Mouse (Mus musculus): ENCODE measurements around the gene Tmem205.

- no peak for TF ChIP-seq CTCF (IDR thresholded peaks at IDR 0.05; ENCODE audit: insufficient read depth, low read depth, low read length)
- TF ChIP-seq POLR2A (IDR thresholded peaks at IDR 0.05; ENCODE audit: insufficient read depth, low read depth, low read length) = peak; percentile 84
These were observed 28.4 kb upstream of the Tmem205 start, which contains the start of gene Swsap1 for GRCm38 (mm10) chr9:21955570-21956281.
